Mouse (Mus musculus): ENCODE data around the gene Krt33a.

DNA sequence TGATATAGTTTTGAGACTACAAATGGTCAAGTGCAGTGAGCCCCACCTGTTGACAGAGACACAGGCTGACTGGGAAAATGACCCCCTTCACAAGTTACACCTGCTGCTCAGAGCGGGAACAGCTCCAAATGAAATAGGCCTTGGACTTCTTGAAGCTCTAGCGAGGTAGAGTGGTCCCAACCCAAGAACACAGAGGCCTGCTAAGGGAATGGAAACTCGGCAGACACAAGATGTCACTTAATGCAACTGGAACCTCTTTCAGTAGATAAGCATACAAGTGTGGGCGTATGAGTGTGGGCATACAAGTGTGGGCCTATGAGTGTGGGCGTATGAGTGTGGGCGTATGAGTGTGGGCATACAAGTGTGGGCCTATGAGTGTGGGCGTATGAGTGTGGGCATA lies 16.9 kb downstream of the Krt33a start:
- no peak for TF ChIP-seq CTCF (IDR thresholded peaks at IDR 0.05; ENCODE audit: control insufficient read depth, insufficient read depth, insufficient replicate concordance, low read depth, low read length)
- no peak for TF ChIP-seq POLR2A (IDR thresholded peaks at IDR 0.05; ENCODE audit: control insufficient read depth, low read depth, low read length)

All from testis, adult 2 months (tissue).